Mouse (Mus musculus) 416B (cell line): Measurements from ENCODE around the gene Slc44a2.
A peak's percentile ranks its signal among the peaks of the same experiment; 100 is the strongest.
"Not testable (repeated sequence)": the region's sequence is repeated elsewhere in the genome, so short reads cannot be mapped to it uniquely, and the experiment has no call there.

ENCODE experiments used
- DNase-seq: peaks from one replicate; pipeline ENCODE4 v3.0.0; 2011; ENCODE audit warnings: low read depth

The Slc44a2 gene

DNA sequence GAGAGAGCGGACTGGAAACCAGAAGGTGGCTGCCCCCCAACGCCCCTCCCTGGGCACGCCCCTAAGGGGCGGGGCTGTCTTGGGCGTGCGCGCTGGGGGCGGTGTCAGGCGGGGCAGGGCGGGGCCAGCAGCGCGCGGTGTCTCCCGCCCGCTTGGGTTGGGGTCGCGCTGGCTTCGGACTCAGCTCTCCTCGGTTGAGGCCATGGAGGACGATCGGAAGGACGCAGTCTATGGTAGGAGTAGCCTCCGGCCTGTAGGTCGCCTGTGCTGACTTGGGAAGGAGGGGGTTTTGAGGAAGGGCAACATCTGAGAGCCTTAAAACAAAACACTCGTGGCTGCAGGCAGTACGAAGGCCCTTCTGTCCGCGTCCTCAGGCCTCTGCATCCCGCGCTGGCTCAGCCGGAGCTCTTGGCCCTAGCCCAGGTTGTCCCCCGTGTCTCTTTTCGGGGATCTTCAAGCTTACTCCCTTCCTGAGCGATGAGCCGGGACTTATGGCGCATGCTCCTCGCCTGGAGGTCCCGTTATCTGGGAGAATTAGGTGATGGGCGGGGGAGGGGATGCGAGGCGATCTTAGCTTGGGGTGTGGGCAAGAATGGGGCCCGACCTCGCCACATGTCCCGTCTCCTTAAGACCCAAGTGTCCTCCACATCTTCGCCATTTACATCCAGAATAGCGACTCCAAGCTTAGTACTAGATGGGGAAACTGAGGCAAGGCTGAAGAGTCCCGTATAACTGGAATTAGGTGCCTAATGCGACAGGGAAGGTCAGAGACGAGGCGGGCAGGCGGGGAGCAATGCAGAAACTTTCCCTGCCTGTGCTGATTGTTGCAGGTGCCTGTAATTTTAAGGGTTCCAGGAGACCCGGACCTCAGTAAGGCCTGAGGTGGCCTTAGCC is at the start of gene Slc44a2:
TSS of gene Slc44a2 (plus strand) at position 80 of the 894 bp plus-strand sequence.
- peak; percentile 88 for DNase-seq

DNA sequence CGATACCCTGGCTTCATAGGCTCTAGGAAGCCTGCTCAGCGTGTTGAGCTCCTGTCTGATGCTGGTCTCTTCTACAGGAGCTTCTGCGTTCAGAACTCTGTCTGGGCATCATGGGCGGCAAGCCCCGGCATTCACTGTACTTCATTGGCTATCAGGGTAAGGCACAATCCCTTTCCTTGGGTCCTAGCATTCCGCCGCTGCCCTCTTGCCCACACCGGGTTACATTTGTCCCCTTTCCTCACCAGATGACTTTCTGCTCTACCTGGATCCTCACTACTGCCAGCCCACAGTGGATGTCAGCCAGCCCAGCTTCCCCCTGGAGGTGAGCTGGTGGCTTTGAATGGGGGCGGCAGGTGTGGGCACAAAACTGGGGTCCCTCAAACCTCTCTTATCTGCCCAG is 48.1 kb upstream of the Slc44a2 start:
- no peak for DNase-seq

DNA sequence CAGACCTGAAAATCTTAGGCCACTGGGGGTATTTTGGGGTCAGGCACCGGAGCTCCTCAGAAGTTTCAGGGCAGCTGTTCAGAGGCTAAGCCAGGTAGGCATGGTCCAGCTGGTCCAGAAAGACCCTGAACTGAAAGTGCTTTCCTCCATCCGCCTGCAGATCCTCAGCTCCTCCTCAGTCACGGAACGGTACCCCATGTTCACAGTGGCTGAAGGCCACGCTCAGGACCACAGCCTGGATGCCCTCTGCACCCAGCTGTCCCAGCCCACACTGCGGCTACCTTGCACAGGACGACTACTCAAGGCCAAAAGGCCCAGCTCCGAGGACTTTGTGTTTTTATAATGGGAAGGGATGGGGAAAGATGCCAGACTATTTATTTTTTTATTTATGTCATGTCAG is 47.4 kb upstream of the Slc44a2 start:
- no peak for DNase-seq

DNA sequence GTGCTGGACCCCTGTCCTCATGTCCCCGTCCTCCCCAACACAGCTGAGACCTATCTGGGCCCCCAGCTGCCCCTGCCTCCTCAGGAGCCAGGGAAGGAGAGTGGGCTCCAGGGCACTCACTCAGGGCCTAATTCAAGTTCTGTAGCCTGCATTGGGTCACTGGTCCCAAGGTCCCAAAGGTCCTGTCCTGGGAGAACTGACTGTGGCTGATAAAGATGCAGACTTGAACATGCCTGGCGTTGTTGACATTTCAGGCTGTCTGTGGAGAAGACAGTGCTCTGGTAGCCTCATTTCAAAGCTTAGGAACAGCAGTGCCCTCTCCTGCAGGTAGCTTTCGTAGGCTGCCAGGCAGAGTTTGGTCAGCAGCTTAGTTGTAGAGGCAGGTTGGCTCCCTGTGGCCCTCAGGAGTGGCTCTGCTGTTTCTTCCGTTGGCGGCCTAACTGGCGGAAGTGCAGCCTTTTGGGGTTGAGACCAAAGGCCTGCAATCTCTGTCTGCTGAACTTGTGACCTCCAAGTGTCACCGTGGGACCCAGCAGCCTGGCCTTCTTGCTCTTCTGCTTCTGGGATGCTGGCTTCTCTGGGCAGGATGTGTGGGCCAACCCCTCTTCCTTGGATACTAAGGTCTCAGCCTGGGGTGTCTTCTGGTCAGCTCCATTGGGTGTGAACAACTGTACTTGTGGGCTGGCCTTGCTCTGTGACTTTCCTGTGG is 46.8 kb upstream of the Slc44a2 start:
- no peak for DNase-seq

GRCm38 (mm10) chr9:21274336-21274735 is 46.2 kb upstream of the Slc44a2 start:
- DNase-seq, result no peak

GRCm38 (mm10) chr9:21275013-21275710 is 45.3 kb upstream of the Slc44a2 start:
- DNase-seq, result no peak

GRCm38 (mm10) chr9:21275727-21276126 is 44.8 kb upstream of the Slc44a2 start:
- no peak for DNase-seq

- DNase-seq, result no peak
Observed at GRCm38 (mm10) chr9:21276307-21276706, 44.2 kb upstream of the Slc44a2 start.

- no peak for DNase-seq
Observed at GRCm38 (mm10) chr9:21277776-21278175, 42.7 kb upstream of the Slc44a2 start.

GRCm38 (mm10) chr9:21283591-21283990 is 36.9 kb upstream of the Slc44a2 start:
- no peak for DNase-seq

GRCm38 (mm10) chr9:21283994-21284393 is 36.5 kb upstream of the Slc44a2 start:
- DNase-seq, result no peak

- DNase-seq, result peak; percentile 92
Observed at GRCm38 (mm10) chr9:21286753-21287152, 33.7 kb upstream of the Slc44a2 start.

- peak; percentile 100 for DNase-seq
Observed at GRCm38 (mm10) chr9:21287571-21288402, 32.7 kb upstream of the Slc44a2 start, which contains the start of gene Kri1. Gene Kri1, minus strand, starts transcription at chr9:21287969.

DNA sequence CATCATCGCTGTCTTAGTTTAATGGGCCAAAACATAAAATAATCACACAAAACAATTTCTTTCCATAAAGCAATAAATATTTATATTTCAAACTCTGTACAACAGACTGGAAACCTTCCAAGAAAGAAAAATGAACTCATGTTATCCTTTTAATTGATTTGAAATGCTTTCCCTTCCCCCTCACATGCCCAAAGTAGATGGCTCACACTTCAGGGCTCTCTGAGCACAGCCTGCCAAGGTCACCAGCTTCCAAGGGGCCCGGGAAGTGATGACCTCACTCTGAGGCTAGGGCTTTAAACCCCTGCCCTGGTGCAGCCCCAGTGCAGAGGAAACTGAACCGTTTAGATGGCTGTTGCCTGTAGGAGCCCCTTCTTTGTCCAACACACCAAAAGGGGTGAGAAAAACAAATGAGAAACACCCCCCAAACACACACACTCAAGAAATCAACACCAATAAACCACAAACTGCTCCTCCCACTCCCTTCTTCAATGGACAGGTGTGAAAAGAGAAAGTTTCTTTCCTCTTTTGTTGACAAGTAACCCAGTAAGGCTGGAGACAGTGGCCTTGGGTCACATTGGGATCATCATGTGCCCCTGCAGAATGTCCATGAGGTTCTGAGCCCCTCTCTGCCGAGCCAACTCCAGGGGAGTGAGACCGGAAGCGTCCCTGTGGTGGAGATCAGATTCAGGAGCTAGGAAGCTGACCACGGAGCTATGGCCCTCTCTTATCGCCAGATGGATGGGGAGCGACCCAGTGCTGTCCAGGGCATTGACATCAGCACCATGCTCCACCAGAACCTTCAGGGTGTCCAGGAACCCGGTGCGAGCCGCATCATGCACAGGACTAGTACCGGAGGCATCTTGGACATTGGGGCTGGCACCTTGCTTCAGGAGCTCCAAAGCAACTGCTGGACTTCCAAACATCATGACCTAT is 31.8 kb upstream of the Slc44a2 start:
- DNase-seq, result peak; percentile 75

DNA sequence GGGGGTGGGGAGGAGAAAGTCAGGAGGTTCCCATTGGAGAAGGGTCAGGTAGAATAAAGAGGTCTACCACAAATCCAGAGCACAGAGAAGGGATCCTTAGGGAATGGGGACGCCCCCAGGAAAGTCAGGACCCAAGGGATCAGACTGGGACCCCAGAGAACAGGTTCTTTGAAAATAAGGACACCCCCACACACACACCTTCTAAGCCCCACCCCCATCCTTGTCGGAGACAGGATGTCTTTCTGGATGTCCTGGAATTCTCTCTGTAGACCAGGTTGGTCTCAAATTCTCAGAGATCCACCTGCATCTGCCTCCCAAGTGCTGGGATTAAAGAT is 31.2 kb upstream of the Slc44a2 start:
- no peak for DNase-seq

DNA sequence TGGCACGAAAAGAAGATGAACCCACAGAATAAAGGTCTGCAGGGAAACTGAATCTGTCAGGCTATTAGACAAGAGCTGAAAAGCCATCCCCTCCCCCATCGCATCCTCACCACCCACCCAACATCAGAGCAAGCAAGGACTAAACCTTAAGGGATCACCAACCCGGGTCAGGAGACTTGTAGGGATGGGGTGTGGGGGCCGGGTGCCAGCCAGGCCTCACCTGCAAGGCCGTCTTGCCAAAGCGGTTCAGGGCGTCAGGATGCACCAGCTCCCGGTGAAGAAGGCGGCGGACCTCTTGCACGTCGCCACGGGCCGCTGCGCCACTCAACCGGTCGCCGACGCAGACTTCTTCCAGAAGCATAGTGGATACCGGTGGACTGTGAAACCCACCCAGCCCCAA is 29.9 kb upstream of the Slc44a2 start:
- no peak for DNase-seq

DNA sequence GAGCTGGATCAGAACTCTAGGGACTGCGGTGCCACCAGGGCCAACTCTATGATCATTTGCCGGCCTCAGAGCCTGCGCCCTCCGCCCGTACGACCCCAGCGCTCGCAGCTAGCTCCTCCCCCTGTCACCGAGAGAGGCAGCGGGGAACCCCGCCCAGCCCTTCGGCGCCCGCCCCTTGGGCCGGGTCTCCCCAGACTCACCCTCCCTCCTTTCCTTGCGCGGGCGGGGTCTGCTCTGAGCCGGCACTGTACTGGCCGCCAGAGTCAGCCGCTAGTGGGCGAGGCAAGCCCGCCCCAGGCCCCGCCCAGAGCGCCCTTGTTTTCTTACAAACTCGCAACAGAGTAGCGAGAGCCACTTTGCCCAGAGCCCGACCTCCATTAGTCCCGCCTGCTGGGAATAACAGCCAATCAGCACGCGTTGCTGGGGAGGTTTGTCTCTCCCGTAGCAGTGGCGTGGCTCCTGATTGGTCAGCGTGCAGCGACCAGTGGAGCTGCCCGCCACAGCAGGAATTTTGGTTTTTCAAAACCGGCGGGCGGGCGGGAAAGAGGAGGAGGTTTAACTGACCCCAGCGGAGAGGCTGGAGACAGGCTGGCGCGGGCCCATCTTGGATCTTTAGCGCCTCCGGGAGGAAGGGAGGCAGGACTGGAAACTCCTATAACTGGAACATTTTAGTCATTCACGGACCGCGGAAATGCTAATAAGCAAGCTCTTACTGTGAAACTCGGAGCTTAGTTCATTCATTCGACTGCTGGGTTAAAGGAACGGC is 29.3 kb upstream of the Slc44a2 start, which contains the start of gene Cdkn2d:
TSS of gene Cdkn2d (minus strand) at position 386 of the 766 bp plus-strand sequence.
- peak; percentile 100 for DNase-seq

GRCm38 (mm10) chr9:21291868-21292267 is 28.6 kb upstream of the Slc44a2 start:
- not testable (repeated sequence) for DNase-seq

DNA sequence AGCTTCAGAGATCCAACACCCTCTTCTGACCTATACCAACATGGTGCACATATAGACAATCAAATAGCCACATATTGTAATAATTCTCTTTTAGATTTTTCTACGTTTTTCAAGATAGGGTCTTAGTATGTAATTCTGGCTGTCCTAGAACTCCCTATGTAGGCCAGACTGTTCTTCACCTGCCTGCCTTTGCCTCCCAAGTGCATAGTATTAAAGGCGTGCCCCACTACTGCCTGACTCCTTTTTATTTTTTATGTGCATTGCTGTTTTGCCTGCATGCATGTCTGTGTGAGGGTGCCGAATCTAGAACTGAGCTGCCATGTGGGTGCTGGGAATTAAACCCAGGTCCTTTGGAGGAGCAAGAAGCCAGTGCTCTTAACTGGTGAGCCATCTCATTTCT is 28.2 kb upstream of the Slc44a2 start:
- peak; percentile 28 for DNase-seq

GRCm38 (mm10) chr9:21299014-21299413 is 21.5 kb upstream of the Slc44a2 start:
- no peak for DNase-seq
